Comparison of ENCODE assay signal across 8 mouse cellular contexts in the genomic region with DNA sequence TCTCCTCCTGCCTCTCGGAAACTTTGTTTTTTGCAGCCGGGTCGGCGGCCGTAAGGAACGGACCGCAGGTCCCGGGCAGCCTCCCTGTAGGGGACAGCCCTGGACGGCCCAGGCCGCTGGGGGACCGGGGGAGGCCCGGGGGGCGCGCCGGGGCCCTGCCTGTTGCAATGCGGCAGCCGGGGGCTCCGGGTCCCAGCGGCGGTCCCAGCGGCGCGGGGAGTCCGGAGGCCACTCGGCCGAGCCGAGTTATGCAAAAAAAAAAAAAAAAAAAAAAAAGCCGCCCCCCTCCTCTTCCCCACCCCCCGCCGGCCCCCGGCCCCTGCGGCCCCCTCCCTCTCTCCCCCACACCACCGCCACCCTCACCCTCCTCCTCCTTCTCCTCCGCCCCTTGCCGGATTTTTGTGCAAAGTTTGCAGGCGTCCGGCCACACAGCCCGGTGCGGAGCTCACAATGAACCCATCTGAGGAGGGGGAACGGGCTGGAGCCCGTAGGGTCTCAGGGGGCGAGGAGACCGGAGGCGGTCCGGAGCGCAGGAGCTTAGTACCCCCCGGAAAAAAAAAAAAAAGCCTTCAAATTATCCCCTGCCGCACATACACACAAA. TPM values are rescaled to one million over a fixed set of nuclear protein-coding genes. Genes with fewer than 3 reads are reported as not detected.
A peak's percentile ranks its signal among the peaks of the same experiment; 100 is the strongest.
DNase-seq lines count a peak whose midpoint lies in the region; ATAC-seq and TF ChIP-seq lines count a peak whose summit lies in the region.

TSS of gene Zfp423 (minus strand) at position 276 of the 601 bp plus-strand sequence.

- peak within 1 kb of the TSS; percentile 98 for H3K9ac ChIP-seq in kidney, embryonic 14.5 days (ENCODE audit: low read depth, low read length)
- H3K9ac ChIP-seq in forebrain, embryonic 12.5 days: peak within 1 kb of the TSS; percentile 93
- peak within 1 kb of the TSS; percentile 98 for H3K9ac ChIP-seq in hindbrain, embryonic 13.5 days
- H3K9ac ChIP-seq in limb, embryonic 15.5 days: peak within 1 kb of the TSS; percentile 89

- peak within 1 kb of the TSS; percentile 91 for H3K4me3 ChIP-seq in kidney, embryonic 14.5 days (ENCODE audit: low read length)
- peak within 1 kb of the TSS; percentile 70 for H3K4me3 ChIP-seq in forebrain, embryonic 12.5 days (replicated peaks)
- H3K4me3 ChIP-seq in hindbrain, embryonic 13.5 days: peak within 1 kb of the TSS; percentile 95
- peak within 1 kb of the TSS; percentile 81 for H3K4me3 ChIP-seq in limb, embryonic 15.5 days
- H3K4me3 ChIP-seq in olfactory bulb, adult 2 months (ENCODE audit: insufficient read depth, low read depth, low read length): peak within 1 kb of the TSS; percentile 72

- no peaks in the 10 kb centered on the region for H3K36me3 ChIP-seq in kidney, embryonic 14.5 days (ENCODE audit: control insufficient read depth, insufficient read depth, low read length)
- no peaks in the 10 kb centered on the region for H3K36me3 ChIP-seq in forebrain, embryonic 12.5 days (replicated peaks)
- H3K36me3 ChIP-seq in hindbrain, embryonic 13.5 days: no peaks in the 10 kb centered on the region
- H3K36me3 ChIP-seq in limb, embryonic 15.5 days: no peaks in the 10 kb centered on the region

- DNase-seq in kidney, adult 9 months: no peak
- DNase-seq in adrenal gland, adult (ENCODE audit: inconsistent age in 2 of 2, low spot score in 1 of 2): peak; percentile 58 to 69
- no peak for DNase-seq in spleen, adult 18-20 months

- WGBS in kidney, embryonic 14.5 days: under 1% methylated on average over 40 of the region's 48 CpGs
- 0% methylated on average over 41 of the region's 48 CpGs for WGBS in forebrain, embryonic 12.5 days
- 0% methylated on average over 26 of the region's 48 CpGs for WGBS in hindbrain, embryonic 13.5 days
- WGBS in limb, embryonic 15.5 days: under 1% methylated on average over 21 of the region's 48 CpGs
- under 1% methylated on average over 40 of the region's 48 CpGs for WGBS in olfactory bulb, adult 2 months

- peak within 1 kb of the TSS; percentile 99 for H3K27ac ChIP-seq in kidney, embryonic 14.5 days (ENCODE audit: low read depth, low read length)
- H3K27ac ChIP-seq in forebrain, embryonic 12.5 days: peak within 1 kb of the TSS; percentile 98
- H3K27ac ChIP-seq in hindbrain, embryonic 13.5 days: peak within 1 kb of the TSS; percentile 99
- peak within 1 kb of the TSS; percentile 98 for H3K27ac ChIP-seq in limb, embryonic 15.5 days
- H3K27ac ChIP-seq in olfactory bulb, adult 2 months (ENCODE audit: insufficient read depth, low read depth, low read length): peak within 1 kb of the TSS; percentile 58; the same call in 1 of the 2 replicates

- peaks cover 15% of the 10 kb centered on the region for H3K27me3 ChIP-seq in kidney, embryonic 14.5 days (ENCODE audit: control insufficient read depth, insufficient read depth, low read length)
- H3K27me3 ChIP-seq in forebrain, embryonic 12.5 days: peaks cover 31% of the 10 kb centered on the region
- peaks cover 21% of the 10 kb centered on the region for H3K27me3 ChIP-seq in hindbrain, embryonic 13.5 days
- H3K27me3 ChIP-seq in limb, embryonic 15.5 days: peaks cover 21% of the 10 kb centered on the region

- H3K4me1 ChIP-seq in kidney, embryonic 14.5 days (ENCODE audit: control insufficient read depth, insufficient read depth, low read length): peaks cover 39% of the 10 kb centered on the region
- H3K4me1 ChIP-seq in forebrain, embryonic 12.5 days: peaks cover 66% of the 10 kb centered on the region
- peaks cover 67% of the 10 kb centered on the region for H3K4me1 ChIP-seq in hindbrain, embryonic 13.5 days (replicated peaks)
- H3K4me1 ChIP-seq in limb, embryonic 15.5 days: peaks cover 67% of the 10 kb centered on the region
- H3K4me1 ChIP-seq in olfactory bulb, adult 2 months (ENCODE audit: control insufficient read depth, insufficient read depth, low read length): peaks cover 34% of the 10 kb centered on the region

- TF ChIP-seq CTCF in olfactory bulb, adult 2 months (IDR thresholded peaks at IDR 0.05; ENCODE audit: insufficient read depth, low read depth, low read length): no peak

- TF ChIP-seq POLR2A in olfactory bulb, adult 2 months (IDR thresholded peaks at IDR 0.05; ENCODE audit: insufficient read depth, low read depth, low read length): no peak

- H3K4me2 ChIP-seq in kidney, embryonic 14.5 days (replicated peaks; ENCODE audit: low read depth, low read length): peak within 1 kb of the TSS; percentile 96
- H3K4me2 ChIP-seq in forebrain, embryonic 12.5 days: peak within 1 kb of the TSS; percentile 93
- H3K4me2 ChIP-seq in hindbrain, embryonic 13.5 days: peak within 1 kb of the TSS; percentile 97
- H3K4me2 ChIP-seq in limb, embryonic 15.5 days: peak within 1 kb of the TSS; percentile 89

- no peaks in the 10 kb centered on the region for H3K9me3 ChIP-seq in kidney, embryonic 14.5 days (ENCODE audit: control insufficient read depth, low read length)
- H3K9me3 ChIP-seq in forebrain, embryonic 12.5 days: no peaks in the 10 kb centered on the region
- H3K9me3 ChIP-seq in hindbrain, embryonic 13.5 days: no peaks in the 10 kb centered on the region
- H3K9me3 ChIP-seq in limb, embryonic 15.5 days: no peaks in the 10 kb centered on the region

- ATAC-seq in kidney, embryonic 14.5 days (ENCODE audit: low FRiP score, low TSS enrichment): peak; percentile 33
- ATAC-seq in forebrain, embryonic 12.5 days (ENCODE audit: low FRiP score): peak; percentile 21
- no peak for ATAC-seq in hindbrain, embryonic 13.5 days (ENCODE audit: low FRiP score)
- ATAC-seq in limb, embryonic 15.5 days (ENCODE audit: insufficient number of reproducible peaks, low FRiP score, low TSS enrichment, low read depth): peak; percentile 17

RNA-seq across cellular contexts. Expression of gene Zfp423, which starts in this region (rescaled TPM):
- polyA plus RNA-seq in kidney, embryonic 14.5 days (2014; fragmentation: Nextera tagmentation; extraction: Ambion mirVana): 15.3 and 18.8 TPM in 2 replicates
- 35.0 and 36.6 TPM in 2 replicates for polyA plus RNA-seq in forebrain, embryonic 12.5 days (2016; fragmentation: Nextera tagmentation; extraction: Ambion mirVana)
- 39.6 and 39.9 TPM in 2 replicates for polyA plus RNA-seq in hindbrain, embryonic 13.5 days (2015; fragmentation: Nextera tagmentation; extraction: Ambion mirVana)
- polyA plus RNA-seq in limb, embryonic 15.5 days (2015; fragmentation: Nextera tagmentation; extraction: Ambion mirVana): 14.3 and 14.5 TPM in 2 replicates
- not detected in 2 replicates for polyA plus RNA-seq in olfactory bulb, adult 2 months (2012; ENCODE audit: insufficient read depth, insufficient read length, low replicate concordance, missing spikeins)

Comparison
In these comparisons a context has a peak if more than half of its experiments do, and no peak if none do; other contexts are left out.
1. RNA of gene Zfp423 (polyA plus RNA-seq): 39.6 to 39.9 TPM in hindbrain, embryonic 13.5 days, 35.0 to 36.6 TPM in forebrain, embryonic 12.5 days, 15.3 to 18.8 TPM in kidney, embryonic 14.5 days and 14.3 to 14.5 TPM in limb, embryonic 15.5 days; not detected in olfactory bulb, adult 2 months; every median in the first group is over 10 times any median in the second.
2. DNase-seq: peak in adrenal gland, adult (2 of 2); none in kidney, adult 9 months (single experiment) and spleen, adult 18-20 months (0 of 2).
3. Peak in every context shown above with its lines, with median percentiles within 50 percentile points of each other: H3K27ac ChIP-seq, H3K4me2 ChIP-seq, H3K4me3 ChIP-seq and H3K9ac ChIP-seq.